Mouse (Mus musculus) heart, adult 2 months (tissue): Measurements from ENCODE around the gene Dhrs11.

ENCODE experiments used
- CTCF ChIP-seq: fragments of 200-600 bp; IDR thresholded peaks from 2 replicates; pipeline ENCODE4 v1.8.1; 2022; ENCODE audit warnings: antibody characterized with exemption, mild to moderate bottlenecking, moderate library complexity
- EP300 ChIP-seq: fragments of 200-500 bp; IDR thresholded peaks from 2 replicates; pipeline ENCODE4 v1.6.1; 2011; ENCODE audit warnings: low read depth, low read length, control low read depth; ENCODE audit not compliant: insufficient read depth
- POLR2A ChIP-seq: fragments of 200-500 bp; IDR thresholded peaks from 2 replicates; pipeline ENCODE4 v1.6.1; 2011; ENCODE audit warnings: mild to moderate bottlenecking, low read depth, low read length, control low read depth; ENCODE audit not compliant: insufficient read depth

GRCm38 (mm10) chr11:84847475-84848090 lies 18.8 kb upstream of the Dhrs11 start:
- TF ChIP-seq CTCF = no peak
- no peak for TF ChIP-seq POLR2A
- TF ChIP-seq EP300 = no peak
